Mouse (Mus musculus) liver, embryonic 13.5 days (tissue): ENCODE results near the gene Lrrfip1. TPM values are rescaled to one million over a fixed set of nuclear protein-coding genes. Genes with fewer than 3 reads are reported as not detected.

ENCODE experiments used
- ATAC-seq: fragments of 200-750 bp; cut with Nextera tagmentation; 2 replicates; pipeline ENCODE4 v1.8.0; 2017; ENCODE audit warnings: low read depth, mild to moderate bottlenecking, moderate number of reproducible peaks, moderate library complexity
- DNase-seq: peaks from one replicate; pipeline ENCODE4 v3.0.0; 2022
- H3K27ac ChIP-seq: fragments of 300-500 bp; sonication (generic); 2 replicates; pipeline ENCODE4 v1.5.1; 2015; ENCODE audit warnings: moderate library complexity, mild to moderate bottlenecking, inconsistent platforms
- H3K27me3 ChIP-seq: fragments of 300-500 bp; sonication (generic); 2 replicates; pipeline ENCODE4 v1.6.1; 2015; ENCODE audit warnings: mild to moderate bottlenecking, inconsistent platforms
- H3K36me3 ChIP-seq: fragments of 300-500 bp; sonication (generic); 2 replicates; pipeline ENCODE4 v1.6.1; 2015; ENCODE audit warnings: mild to moderate bottlenecking, inconsistent platforms
- H3K4me1 ChIP-seq: fragments of 300-500 bp; sonication (generic); replicated peaks from 2 replicates; pipeline ENCODE4 v1.6.1; 2015; ENCODE audit warnings: inconsistent platforms
- H3K4me2 ChIP-seq: fragments of 300-500 bp; sonication (generic); 2 replicates; pipeline ENCODE4 v1.6.1; 2015; ENCODE audit warnings: inconsistent platforms, mild to moderate bottlenecking, moderate library complexity
- H3K4me3 ChIP-seq: fragments of 300-500 bp; sonication (generic); replicated peaks from 2 replicates; pipeline ENCODE4 v1.5.1; 2015; ENCODE audit warnings: mild to moderate bottlenecking, inconsistent platforms
- H3K9ac ChIP-seq: fragments of 300-500 bp; sonication (generic); 2 replicates; pipeline ENCODE4 v1.6.1; 2015; ENCODE audit warnings: mild to moderate bottlenecking, inconsistent platforms
- H3K9me3 ChIP-seq: fragments of 300-500 bp; sonication (generic); replicated peaks from 2 replicates; pipeline ENCODE4 v1.6.1; 2016; ENCODE audit warnings: inconsistent platforms
- WGBS: fragments of 180-500 bp; shearing (Covaris S2); methylation state at CpG from one replicate; pipeline ENCODE4 v1.1.7; 2015; ENCODE audit not compliant: insufficient replicate concordance; 5-methylcytosine and 5-hydroxymethylcytosine counted together
- polyA plus RNA-seq: library from polyadenylated mRNA; unstranded; fragments of >200 nt; fragmentation: Nextera tagmentation; extraction: Ambion mirVana; gene quantifications from 2 replicates; pipeline ENCODE4 v1.2.1, GENCODE M21; 2015

Lrrfip1 gene
- polyA plus RNA-seq, 1 experiment from 2014 or later: 12.9 TPM

DNA sequence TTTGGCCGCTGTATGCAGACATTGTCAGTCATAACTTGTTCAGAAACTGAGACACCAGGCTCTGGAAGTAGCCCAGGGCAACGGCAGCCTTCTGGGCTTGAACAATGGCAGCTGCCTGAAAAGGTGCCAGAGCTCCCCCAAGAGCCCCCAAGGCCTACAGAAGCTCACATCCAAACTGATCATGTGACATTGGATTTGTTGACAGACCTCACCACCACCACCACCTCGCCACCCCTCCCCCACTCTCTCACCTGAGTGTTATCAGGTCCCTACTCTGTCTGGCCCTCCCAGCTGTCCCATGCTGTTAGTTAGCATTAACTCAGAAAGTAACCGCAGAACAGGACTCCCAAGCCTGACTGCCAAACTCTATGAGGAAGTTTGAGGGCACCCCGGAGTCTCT lies 44.7 kb downstream of the Lrrfip1 start:
- ATAC-seq: peak; percentile 50
- peaks cover 25% of the 10 kb centered on the region for H3K4me1 ChIP-seq

DNA sequence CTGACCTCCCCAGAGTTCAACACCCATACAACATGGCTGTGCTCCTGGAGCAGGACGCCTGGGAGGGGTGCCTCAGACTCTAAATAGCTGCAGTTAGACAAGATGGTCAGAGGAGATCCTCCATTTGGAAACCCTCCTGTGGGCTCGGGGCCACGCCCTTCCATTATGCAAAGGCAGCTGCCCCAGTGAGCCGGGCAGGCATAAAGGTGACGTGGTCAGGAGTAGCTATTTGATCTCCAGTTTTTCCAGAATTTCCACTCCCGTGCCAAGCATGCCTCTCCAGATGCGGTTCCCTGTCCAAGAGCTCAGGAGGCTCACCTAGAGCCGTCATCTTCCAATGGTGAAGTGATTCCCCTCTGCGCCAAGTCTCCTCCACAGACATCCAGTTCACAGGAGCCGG lies 45.6 kb downstream of the Lrrfip1 start:
- Histone ChIP-seq H3K27me3 (no peaks in the 10 kb centered on the region), H3K4me3 (no peak overlapping the region), H3K36me3 (no peaks in the 10 kb centered on the region), H3K4me2 (no peak overlapping the region), H3K9ac (no peak overlapping the region), H3K27ac (no peak overlapping the region), H3K4me1 (peaks cover 23% of the 10 kb centered on the region), H3K9me3 (no peaks in the 10 kb centered on the region)
- DNase-seq (no peak), ATAC-seq (no peak)
- WGBS: 62% methylated on average over 10 of the region's 10 CpGs

More for the DNA sequence above, 44.7 kb downstream of the Lrrfip1 start:
- Histone ChIP-seq H3K27ac (no peak overlapping the region), H3K9ac (no peak overlapping the region), H3K4me2 (no peak overlapping the region), H3K27me3 (no peaks in the 10 kb centered on the region), H3K9me3 (no peaks in the 10 kb centered on the region), H3K4me3 (no peak overlapping the region), H3K36me3 (no peaks in the 10 kb centered on the region)
- WGBS: 37% methylated on average over 5 of the region's 5 CpGs
- no peak for DNase-seq

DNA sequence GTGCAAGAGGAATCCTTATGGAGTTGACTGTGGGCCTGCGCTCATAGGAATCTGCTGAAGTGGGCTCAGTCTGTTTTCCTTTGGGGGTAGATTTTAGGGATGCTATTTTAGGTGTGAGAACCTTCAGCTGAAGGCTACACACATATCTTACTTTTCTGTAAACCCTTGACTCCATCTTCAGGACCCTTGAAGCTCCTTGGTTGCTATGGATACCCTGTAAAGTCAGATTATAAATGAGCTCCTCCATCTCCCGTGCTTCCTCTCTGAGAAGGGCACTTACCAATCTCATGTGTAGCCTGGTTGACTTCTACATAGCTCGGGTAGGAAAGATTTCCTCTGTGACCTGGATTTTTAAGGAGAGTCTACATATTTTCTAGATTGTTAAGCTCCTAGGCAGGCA lies 46.1 kb downstream of the Lrrfip1 start:
- no peak for DNase-seq

GRCm38 (mm10) chr1:91046237-91046636 lies 47.7 kb downstream of the Lrrfip1 start:
- 56% methylated on average over 5 of the region's 5 CpGs for WGBS
- H3K27me3 ChIP-seq: no peaks in the 10 kb centered on the region

More for the DNA sequence above, 46.1 kb downstream of the Lrrfip1 start:
- WGBS: 51% methylated on average over 3 of the region's 3 CpGs
- no peak overlapping the region for H3K4me2 ChIP-seq
- H3K9ac ChIP-seq: no peak overlapping the region
- no peaks in the 10 kb centered on the region for H3K36me3 ChIP-seq
- no peaks in the 10 kb centered on the region for H3K9me3 ChIP-seq
- no peak overlapping the region for H3K27ac ChIP-seq
- H3K4me3 ChIP-seq: no peak overlapping the region
- peaks cover 22% of the 10 kb centered on the region for H3K4me1 ChIP-seq
- ATAC-seq: no peak
- no peaks in the 10 kb centered on the region for H3K27me3 ChIP-seq

GRCm38 (mm10) chr1:91049296-91049695 lies 50.8 kb downstream of the Lrrfip1 start:
- Histone ChIP-seq H3K27ac (no peak overlapping the region), H3K9me3 (no peaks in the 10 kb centered on the region), H3K9ac (no peak overlapping the region), H3K36me3 (no peaks in the 10 kb centered on the region), H3K27me3 (peaks cover 21% of the 10 kb centered on the region), H3K4me3 (no peak overlapping the region), H3K4me2 (no peak overlapping the region), H3K4me1 (peaks cover 38% of the 10 kb centered on the region)
- no peak for DNase-seq
- no peak for ATAC-seq
- WGBS: 35% methylated on average over 6 of the region's 6 CpGs

More at GRCm38 (mm10) chr1:91046237-91046636, 47.7 kb downstream of the Lrrfip1 start:
- Histone ChIP-seq H3K9ac (no peak overlapping the region), H3K27ac (no peak overlapping the region), H3K4me2 (no peak overlapping the region), H3K4me1 (peaks cover 25% of the 10 kb centered on the region), H3K9me3 (no peaks in the 10 kb centered on the region), H3K4me3 (no peak overlapping the region), H3K36me3 (no peaks in the 10 kb centered on the region)
- ATAC-seq: no peak
- no peak for DNase-seq

DNA sequence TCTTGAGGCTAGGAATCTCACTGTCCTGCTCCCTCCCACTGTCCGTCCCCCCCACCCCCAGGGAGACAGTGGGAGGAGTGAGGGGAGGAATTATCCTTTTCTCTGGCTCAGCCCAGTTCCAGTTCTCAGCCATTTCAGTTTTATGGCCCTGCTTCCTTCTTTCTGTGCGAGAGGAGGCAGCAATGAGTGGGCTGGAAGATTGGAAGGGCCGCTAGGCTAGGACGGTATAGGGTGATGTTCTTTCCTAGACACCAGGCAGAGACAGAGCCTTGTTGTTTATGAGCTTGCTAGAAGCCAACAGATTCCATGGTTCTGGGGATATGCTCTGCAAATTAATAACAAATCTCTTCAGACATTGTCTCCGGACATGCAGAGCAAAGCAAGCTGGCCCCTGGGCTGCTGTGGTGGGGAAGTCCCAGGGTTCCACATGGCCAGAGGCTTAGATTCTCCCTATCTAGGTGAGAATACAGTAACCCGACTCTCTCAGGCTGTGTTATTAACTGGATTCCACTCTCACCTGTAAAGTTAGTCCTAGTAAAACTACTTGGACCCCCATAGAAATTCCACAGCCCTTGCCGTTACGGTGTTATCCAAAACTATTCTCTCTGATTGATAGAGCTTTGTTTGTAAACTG lies 53.0 kb downstream of the Lrrfip1 start:
- Histone ChIP-seq H3K9me3 (no peaks in the 10 kb centered on the region), H3K27ac (no peak overlapping the region), H3K4me3 (no peak overlapping the region), H3K4me2 (peak overlapping the region; percentile 82), H3K4me1 (peaks cover 55% of the 10 kb centered on the region), H3K36me3 (no peaks in the 10 kb centered on the region), H3K9ac (no peak overlapping the region), H3K27me3 (peaks cover 21% of the 10 kb centered on the region)
- ATAC-seq: no peak
- 51% methylated on average over 8 of the region's 8 CpGs for WGBS
- no peak for DNase-seq

DNA sequence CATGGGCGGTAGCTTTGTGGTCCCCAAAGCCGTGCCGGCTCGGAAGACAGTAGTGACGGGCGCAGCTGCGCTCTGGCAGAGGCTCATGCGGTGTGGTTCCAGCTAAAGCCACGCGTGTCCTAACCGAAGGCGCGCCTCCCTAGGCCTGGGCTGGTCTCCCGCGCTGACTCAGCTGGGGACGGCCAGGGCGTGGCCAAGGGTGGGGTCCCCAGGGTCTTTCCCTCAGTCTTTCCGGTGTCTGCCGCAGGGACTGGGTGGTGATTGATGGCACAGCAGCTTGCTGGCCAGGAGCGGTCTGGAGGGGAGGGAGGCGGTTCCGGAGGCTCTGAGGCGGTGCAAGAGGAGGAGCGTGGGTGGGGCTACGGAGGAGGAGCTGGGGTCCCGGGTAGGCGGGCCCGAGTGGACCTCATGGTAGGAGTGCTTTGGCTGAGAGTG lies 54.2 kb downstream of the Lrrfip1 start:
- Histone ChIP-seq H3K27me3 (peaks cover 21% of the 10 kb centered on the region), H3K36me3 (no peaks in the 10 kb centered on the region), H3K4me3 (peak overlapping the region; percentile 61), H3K9me3 (no peaks in the 10 kb centered on the region), H3K9ac (peak overlapping the region; percentile 69), H3K4me2 (peak overlapping the region; percentile 82), H3K4me1 (peaks cover 67% of the 10 kb centered on the region), H3K27ac (no peak overlapping the region; the same call in none of the 2 replicates)
- ATAC-seq: peak; percentile 89
- under 1% methylated on average over 28 of the region's 28 CpGs for WGBS
- DNase-seq: peak; percentile 84

GRCm38 (mm10) chr1:91053218-91054073 lies 54.9 kb downstream of the Lrrfip1 start:
- H3K27me3 ChIP-seq: peaks cover 21% of the 10 kb centered on the region
- H3K4me1 ChIP-seq: peaks cover 74% of the 10 kb centered on the region
- peak overlapping the region; percentile 82 for H3K4me2 ChIP-seq
- H3K9me3 ChIP-seq: no peaks in the 10 kb centered on the region
- 2% methylated on average over 41 of the region's 41 CpGs for whole genome bisulfite sequencing
- H3K27ac ChIP-seq: peak overlapping the region; percentile 64
- DNase-seq: no peak
- peak overlapping the region; percentile 61 for H3K4me3 ChIP-seq
- ATAC-seq: peak; percentile 76
- H3K9ac ChIP-seq: peak overlapping the region; percentile 69
- no peaks in the 10 kb centered on the region for H3K36me3 ChIP-seq

DNA sequence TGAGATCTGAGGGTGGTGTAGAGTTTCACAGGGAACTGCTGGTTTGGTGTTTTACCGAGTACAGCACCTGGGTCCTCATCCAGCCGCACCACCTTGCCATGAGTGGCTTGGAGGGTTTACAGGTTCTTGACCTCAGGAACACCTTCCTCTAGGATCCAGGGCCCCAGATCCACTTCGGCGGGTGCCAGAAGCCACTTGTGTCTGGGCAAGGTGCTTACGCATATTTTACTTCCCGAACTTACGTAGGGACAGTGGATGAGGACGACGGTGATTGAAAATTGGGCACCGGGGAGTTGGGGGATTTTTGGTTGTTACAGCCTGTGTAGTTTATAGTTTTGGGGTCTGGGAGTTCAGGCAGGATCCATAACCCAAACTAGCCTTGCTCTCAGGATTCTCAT lies 55.5 kb downstream of the Lrrfip1 start:
- no peaks in the 10 kb centered on the region for H3K9me3 ChIP-seq
- WGBS: 12% methylated on average over 10 of the region's 10 CpGs
- H3K4me1 ChIP-seq: peaks cover 78% of the 10 kb centered on the region
- H3K27me3 ChIP-seq: peaks cover 21% of the 10 kb centered on the region
- no peaks in the 10 kb centered on the region for H3K36me3 ChIP-seq
- peak overlapping the region; percentile 61 for H3K4me3 ChIP-seq
- DNase-seq (no peak), ATAC-seq (no peak)
- peak overlapping the region; percentile 64 for H3K27ac ChIP-seq
- H3K4me2 ChIP-seq: peak overlapping the region; percentile 82
- peak overlapping the region; percentile 69 for H3K9ac ChIP-seq

DNA sequence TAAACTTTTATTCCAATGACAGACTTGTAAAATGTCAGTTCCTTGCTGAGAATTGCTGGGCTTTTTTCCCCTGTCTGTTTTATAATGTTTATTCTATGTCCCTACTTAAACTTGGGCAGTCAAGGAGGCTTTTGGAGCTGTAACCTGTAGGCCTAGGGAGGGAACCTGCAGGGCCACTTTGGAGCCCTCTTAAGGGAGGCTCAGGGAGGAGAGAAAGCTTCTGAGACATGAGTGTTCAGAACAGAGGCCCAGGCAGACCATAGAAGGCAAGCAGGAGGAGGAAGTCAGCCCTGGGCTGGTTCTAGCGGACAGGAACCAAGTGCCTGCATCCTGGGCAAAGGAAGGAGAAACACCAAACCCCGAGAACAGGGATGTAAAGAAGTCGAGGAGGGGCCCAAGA lies 56.3 kb downstream of the Lrrfip1 start:
- H3K27ac ChIP-seq: peak overlapping the region; percentile 50
- 38% methylated on average over 3 of the region's 3 CpGs for WGBS
- H3K9ac ChIP-seq: peak overlapping the region; percentile 26; the same call in 1 of the 2 replicates
- no peaks in the 10 kb centered on the region for H3K36me3 ChIP-seq
- DNase-seq: no peak
- no peak for ATAC-seq
- no peaks in the 10 kb centered on the region for H3K9me3 ChIP-seq
- H3K4me1 ChIP-seq: peaks cover 86% of the 10 kb centered on the region
- peak overlapping the region; percentile 82 for H3K4me2 ChIP-seq
- H3K27me3 ChIP-seq: peaks cover 21% of the 10 kb centered on the region
- H3K4me3 ChIP-seq: peak overlapping the region; percentile 61

- Histone ChIP-seq H3K4me1 (peaks cover 91% of the 10 kb centered on the region), H3K9ac (no peak overlapping the region), H3K4me3 (no peak overlapping the region), H3K4me2 (peak overlapping the region; percentile 82), H3K36me3 (no peaks in the 10 kb centered on the region), H3K27me3 (peaks cover 21% of the 10 kb centered on the region), H3K27ac (0 out of 2 replicates have a peak overlapping the region, but pooled peaks have one; percentile 75), H3K9me3 (no peaks in the 10 kb centered on the region)
- 55% methylated on average over 9 of the region's 9 CpGs for WGBS
- no peak for ATAC-seq
- DNase-seq: no peak
Observed at GRCm38 (mm10) chr1:91055744-91056143, 57.2 kb downstream of the Lrrfip1 start.
